Mouse (Mus musculus) erythroblast, embryonic 14.5 days (primary cell): Measurements from ENCODE around the gene Chst14.

Experiments
- GATA1 ChIP-seq: IDR thresholded peaks from 2 replicates; pipeline ENCODE4 v1.6.1; 2012; ENCODE audit warnings: low read length, inconsistent platforms, mixed read lengths
- TAL1 ChIP-seq: IDR thresholded peaks from 3 replicates; pipeline ENCODE4 v1.6.1; 2012; ENCODE audit warnings: low read length, inconsistent platforms, mixed read lengths

DNA sequence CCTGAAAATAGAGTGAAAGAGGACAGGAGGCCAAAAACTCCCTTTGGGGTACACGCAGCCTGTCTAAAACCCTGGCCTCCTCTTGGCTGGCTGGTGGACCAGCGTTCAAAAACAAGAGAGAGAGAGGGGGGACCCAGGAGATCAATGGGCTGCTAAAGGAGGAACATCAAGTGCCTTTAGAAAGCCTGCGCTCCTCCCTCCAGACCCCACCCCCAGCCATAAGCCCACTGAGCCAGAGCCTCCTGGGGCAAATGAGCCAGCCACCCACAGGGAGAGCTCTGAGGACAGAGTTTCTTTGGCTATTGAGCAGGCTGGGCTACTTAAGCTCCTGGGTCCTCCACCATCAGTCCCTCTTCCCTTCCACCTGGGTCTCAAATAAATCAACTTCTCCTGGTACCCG lies 27.5 kb upstream of the Chst14 start:
- TF ChIP-seq GATA1 (no peak), TAL1 (no peak)
